Mouse (Mus musculus) lung, postnatal 10 days (tissue): ENCODE measurements around the gene Rfx4.
A peak's percentile ranks its signal among the peaks of the same experiment; 100 is the strongest.

Experiments
- DNase-seq: peaks from one replicate; pipeline ENCODE4 v3.0.0; 2021

Rfx4 gene

DNA sequence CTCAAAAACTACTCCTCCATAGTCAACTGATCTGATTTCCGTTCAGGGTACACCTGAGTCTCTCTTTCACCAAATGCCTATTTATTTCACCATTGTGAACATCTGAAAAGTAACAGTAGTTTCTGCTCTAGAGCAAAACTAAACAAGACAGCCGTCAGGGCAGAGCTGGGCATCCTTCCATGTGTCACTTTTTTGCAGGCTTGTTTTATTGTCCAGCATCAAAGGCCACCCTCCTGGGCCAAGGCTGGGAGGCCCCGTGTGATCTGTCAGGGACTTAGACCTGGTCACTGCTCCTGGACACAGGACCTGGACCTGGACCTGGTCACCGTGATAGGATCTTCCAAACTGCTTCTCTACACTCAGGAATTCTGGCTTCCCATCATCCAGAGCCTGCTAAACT is 116.1 kb downstream of the Rfx4 start:
- DNase-seq = no peak

DNA sequence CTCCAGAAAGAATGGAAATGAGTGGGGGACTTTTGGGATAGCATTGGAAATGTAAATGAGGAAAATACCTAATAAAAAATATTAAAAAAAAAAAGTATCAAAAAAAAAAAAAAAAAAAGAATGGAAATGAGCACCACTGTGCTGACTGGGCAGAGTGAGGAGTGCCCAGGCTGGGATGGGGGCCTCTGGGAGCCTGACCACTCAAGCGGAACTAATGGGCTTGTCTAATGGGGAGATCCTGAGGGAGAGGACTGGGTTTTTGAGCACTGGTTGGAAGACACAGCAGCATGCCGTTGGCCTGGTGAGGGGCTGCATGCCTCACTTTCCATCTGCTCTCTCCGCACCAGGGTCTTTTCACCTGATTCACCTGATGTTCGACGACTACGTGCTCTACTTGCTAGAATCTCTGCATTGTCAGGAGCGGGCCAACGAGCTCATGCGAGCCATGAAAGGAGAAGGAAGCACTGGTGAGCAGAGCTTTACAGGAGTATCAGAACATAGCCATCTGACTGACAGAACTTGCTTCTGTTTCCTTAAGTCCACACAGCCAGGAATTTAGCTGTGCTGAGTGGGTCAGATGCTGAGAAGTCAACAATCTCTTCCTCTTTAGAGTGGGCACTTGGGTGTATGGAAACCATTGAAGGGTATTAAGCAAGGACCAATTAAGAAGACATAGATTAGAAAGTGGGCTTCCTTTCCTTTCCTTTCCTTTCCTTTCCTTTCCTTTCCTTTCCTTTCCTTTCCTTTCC is 124.1 kb downstream of the Rfx4 start:
- DNase-seq = no peak

DNA sequence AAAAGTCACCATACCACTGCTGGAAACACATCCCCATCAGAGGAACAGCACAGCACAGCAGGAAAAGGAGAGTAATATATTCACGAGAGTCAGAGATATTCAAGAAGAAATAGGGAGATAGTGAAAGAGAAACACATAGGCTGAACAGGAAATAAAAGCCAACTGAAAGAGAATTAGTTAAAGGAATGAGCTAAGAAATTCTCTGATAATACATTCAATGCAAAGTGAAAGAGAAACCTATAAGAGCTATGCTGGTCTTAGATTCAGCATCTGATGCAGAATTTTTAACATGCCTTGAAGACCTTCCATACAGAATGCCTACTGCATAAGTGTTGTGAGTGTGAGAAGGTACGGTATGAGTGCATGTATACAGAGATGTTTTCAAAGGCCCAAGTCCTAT is 126.7 kb downstream of the Rfx4 start:
- DNase-seq = no peak

DNA sequence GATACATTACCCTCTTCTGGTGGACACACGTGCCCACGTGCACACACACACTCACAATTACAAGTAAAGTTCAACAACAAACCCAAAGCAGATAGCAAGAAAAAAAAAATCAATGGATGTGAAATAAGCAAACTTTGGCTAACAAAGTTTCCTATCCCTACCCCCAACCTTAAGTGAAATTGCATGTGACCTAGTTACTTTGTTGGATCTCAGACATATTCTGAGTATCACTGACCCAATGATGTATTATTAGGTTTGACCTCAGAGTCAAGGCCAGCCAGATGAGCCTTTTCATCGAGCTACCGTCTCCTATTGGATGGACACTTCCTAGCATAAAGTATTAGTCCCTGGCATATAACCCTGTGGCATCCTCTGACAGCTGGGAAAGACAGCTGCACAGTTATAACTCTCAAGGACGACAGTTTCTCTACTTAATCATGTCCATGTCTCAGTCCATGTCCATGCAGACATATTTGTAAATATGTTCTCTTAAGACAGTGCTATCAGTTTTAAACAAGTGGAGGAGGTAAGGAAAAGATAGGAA is 129.6 kb downstream of the Rfx4 start:
- DNase-seq = no peak

DNA sequence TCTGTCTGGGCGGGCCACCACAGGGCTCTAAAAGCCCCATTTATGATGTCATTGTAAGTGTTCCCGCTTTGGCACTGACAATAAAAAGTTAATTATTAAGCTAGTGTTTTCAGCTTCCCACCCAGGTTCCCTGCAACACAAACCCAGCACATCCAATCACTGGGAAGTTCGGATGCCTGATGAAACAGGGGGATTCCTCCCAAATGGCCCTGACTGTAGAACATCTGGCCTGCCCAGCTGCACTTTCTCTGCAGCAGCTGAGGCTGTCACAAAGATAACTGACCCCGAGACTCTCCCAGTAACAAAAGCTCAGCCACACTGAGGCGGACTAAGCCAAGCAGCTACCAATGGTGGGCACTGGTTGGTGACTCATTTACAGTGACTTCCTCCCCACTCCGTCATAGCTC is 130.4 kb downstream of the Rfx4 start:
- DNase-seq = peak; percentile 72

DNA sequence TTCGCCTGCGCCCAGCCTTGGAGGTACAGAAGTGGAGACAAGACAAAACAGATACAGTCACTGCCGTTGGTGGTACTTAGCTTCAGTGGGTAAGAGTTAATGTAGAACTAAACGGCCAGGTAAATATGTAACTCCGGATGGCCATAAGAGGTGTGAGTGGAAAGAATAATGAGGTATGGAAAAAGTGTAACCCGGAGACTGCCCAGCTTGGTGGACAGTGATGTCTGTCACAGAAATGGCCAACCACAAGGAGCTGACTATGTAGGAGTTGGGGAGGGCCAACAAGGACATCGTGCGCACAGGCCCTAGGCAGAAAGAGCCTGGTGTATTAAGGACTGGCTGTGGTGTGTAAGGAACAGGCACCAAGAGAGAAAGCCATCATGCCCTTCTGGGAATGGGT is 130.9 kb downstream of the Rfx4 start:
- no peak for DNase-seq

DNA sequence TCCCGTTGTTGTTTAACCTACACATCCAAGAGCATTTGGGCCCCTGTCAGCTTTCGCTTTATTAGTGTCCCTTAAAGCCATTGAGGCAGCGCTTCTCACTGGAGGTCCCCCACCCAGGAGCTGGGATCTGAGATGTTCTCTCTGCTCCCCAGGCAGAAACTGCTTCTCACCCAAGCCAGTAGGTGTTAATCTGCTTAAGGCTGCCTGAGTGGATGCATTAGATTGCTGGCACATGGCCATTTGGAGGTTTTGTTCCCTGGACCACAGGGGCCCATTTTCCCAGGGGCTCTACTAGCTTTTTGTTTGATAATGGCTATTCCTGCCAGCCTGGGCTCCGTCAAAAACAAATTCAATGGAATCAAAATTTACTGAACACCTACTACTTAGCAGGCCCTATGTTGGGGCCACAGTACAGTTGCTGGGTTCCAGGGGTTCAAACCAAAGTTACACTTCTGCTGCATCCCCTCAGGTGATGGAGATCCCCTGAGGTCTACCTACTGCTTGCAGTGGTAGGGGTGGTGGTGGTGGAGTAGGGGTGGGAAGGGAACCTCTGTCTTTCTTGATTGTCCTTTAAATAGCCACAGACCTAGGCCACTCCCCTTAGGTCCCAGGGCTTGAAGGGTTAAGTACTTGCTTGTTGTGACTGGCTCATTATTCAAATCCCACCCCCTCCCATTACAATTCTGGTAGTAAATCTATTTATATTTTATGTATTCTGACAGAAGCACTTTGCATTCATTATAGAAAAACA is 133.4 kb downstream of the Rfx4 start:
- DNase-seq = no peak

DNA sequence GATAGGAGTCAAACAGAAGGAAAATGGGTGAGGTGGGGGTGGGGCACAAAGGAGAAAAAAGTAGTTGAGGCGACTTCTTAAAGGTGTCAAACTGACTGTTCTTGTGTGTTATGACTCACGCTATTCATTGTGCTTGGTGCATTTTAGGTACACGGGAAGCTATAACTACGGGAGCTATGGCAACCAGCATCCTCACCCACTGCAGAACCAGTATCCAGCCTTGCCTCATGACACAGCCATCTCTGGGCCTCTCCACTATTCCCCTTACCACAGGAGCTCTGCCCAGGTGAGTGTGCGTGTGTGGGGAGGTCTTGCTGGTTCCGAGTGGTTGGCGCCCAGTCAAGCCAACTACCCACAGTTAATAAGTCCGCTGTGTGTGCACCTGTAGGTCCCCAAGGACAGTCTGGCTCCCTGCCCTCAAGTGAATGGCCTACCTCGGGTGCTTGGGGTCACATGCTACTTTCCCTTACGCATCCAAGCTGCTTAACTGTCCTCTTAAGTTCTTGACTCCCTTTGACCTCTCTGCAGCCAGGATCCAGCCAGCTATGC is 140.0 kb downstream of the Rfx4 start:
- DNase-seq = no peak

DNA sequence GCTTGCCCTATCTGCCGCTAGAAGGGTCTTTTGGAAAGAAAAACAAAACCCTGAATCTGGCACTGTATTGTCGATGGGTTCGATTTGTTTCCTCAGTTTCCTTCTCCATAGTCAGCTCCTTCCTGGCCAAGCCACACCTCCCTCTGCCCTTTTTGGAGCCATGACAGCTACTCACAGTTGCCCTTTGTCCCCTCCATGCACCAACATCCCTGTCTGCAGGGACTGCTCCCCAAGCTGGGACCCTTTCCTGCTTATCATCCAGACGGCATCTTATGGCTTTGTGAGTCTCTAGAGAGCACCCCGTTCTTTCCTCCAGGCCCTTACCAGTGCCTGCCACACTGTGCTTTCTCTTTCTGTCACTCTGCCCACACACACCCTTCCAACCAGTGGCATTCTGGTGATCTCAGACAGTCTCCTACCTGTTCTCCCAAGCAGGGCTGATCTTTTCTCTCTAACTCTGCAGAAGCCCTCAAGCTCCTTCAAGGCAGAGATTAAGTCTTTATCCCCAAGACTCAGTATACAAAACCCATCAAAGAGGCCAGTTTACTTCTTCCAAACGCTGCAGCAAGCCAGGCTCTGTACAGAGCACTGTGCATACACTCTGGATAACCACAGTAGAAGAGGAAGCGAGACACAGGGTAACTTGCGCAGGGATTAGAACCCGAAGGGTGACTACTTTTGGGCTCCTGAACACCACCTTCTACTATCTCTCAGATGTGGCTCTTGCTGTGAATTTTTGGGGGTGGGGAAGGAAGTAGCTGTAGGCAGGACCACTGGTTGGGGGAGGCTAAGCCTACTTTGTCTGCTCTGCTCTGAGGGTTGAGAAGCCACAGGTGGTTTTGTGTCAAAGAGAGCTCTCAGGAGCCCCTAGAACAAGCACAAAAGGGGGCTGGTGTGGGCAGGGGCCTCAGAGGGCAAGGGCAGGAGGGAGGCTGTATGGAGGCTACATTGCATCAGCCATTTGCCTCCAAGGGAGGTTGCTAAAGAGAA is 141.4 kb downstream of the Rfx4 start:
- DNase-seq = no peak

DNA sequence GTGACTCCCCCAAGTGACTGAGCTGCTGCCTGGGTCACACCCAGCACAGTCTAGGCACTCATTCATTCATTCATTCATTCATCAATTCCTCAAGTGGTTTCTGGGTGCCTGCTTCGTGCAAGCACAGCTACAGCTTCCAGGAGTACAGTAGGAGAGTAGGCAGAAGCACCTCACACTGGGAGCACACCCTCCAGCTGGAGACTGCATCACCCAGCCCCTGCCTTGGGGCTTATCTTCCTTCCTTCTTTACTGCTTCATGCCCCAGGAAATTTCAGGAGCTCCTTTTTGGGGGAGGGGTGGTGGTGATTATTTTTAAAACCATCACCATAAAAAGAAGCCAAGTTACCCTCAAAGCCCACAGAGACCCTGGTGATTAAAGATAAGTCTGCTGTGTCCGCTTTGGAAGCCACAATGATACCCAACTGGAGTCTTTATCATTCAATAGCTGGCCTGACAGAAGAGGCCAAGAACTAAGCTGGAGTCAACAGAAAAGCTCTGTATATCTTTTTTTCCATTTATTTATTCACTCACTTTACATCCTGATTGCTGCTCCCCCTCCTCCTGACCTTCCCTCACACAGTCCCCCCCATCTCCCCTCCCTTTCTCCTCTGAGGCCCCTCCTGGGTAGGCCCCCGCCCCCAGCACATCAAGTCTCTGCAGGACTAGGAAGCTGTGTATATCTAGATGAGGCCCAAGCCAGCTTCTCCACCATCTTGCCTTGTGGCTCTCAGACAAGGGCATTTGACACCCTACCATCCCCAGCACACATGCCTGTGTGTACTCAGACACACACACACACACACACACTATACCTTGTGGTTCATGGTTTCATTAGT is 142.5 kb downstream of the Rfx4 start:
- no peak for DNase-seq

DNA sequence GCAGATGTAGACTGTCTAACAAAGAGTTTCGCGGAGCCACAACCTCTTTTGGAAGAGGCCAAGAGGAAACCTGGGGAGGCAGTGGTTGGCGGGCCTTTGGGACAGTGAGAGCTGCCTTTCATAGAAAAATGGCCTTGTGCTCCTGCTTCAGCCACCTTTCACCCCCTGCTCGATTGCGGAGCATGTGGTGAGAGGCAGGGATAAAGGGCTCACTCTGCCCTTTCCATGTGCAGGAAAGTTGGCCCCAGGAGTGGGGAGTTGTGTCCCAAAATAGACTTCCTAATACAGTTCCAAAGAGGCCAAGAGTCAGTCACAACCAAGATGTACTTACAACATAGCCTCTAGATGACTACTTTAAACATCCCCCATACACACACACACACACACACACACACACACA is 145.8 kb downstream of the Rfx4 start:
- no peak for DNase-seq

DNA sequence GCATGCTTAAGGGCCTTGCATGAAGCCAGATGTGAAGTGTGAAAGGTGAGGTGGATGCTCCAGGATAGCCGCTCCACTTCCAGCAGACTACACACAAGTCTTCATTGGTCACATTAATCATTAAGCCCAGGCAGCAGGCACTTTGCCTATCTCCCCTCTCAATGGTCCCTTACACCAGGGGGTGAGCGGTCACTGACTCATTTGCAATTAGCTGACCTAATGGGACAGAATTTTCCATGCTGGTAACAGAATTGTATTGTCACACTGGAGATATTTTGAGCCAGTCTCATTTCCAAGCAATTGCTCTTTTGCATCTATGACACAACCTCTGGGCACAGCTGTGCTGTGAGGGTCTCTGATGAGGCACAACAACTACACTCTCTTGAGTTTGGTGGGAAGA is 146.4 kb downstream of the Rfx4 start:
- no peak for DNase-seq

DNA sequence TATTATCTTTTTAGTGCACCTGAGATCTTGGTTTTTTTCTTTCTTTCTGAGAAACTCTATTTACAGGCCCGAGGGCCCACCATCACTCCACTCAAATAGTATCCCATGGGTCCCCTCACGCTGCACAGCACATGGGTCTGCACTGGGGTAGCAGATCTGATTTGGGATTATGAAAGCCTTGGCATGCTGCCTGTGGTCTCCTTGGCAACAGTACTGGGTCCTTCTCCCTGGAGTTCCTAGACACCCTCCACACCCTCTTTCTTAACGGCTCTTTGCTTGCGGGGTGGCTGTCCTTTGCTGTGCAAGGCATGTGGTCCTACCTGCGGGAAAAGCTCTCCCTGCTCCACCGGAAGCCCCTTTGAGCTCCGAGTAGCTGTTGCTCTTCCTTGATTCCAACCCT is 147.4 kb downstream of the Rfx4 start:
- peak; percentile 29 for DNase-seq

DNA sequence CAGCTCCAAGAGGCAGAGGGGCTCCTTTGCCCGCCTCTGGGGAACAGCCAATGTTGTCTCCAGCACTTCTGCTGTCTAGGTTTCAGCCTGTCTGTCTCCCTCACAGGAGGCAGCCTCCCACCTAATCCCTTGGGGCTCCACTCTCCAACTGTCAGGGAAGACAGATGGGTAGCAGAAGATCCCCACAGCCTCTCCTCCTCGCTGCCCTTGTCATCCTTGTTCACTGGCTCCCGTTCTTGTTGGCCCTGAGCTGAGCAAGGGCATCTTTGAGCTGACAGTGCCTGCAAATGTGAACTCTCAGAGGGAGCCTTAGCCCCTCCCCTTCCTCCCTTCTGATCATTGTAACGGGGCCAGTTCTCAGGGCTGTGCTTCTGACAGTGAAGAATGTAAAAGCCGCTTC is 147.9 kb downstream of the Rfx4 start:
- DNase-seq = peak; percentile 19

DNA sequence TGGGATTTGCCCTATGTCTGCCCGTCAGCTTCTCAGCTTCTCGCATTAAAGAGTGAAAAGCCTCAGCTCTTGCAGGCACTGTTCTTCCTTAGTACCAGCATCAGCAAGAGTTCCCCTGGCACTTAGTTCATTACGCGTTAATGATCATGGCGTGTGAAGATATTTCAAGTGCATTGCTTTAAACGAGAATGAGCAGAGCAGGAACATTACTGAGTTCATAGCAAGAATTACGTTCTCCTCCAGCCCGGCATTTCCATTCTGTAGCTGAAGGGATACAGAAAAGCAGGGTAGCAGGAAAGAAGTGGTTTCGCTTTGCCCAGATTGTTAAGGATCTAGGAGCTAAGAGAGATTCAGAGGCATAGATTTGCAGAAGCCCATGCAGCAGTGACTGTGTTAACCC is 151.0 kb downstream of the Rfx4 start:
- DNase-seq = no peak

DNA sequence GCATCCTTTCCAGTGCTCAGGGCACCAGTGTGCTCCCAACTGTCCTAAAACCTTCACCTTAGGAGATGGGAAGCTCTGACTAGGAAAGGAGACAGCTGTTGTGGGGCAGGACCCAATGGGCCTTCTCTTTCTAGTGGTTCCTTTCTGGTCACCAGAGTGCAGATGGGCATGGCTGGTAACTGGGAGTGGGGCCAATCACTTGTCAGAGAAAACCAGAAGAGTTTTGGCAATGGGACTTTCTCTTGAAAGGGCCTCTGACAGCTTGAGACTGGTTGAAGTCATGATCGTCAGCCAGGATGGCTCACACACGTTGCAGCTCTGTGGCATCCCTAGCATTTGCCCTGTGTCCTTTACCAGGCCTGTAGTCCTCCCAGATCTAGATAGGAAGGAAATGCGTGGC is 152.1 kb downstream of the Rfx4 start:
- no peak for DNase-seq

DNA sequence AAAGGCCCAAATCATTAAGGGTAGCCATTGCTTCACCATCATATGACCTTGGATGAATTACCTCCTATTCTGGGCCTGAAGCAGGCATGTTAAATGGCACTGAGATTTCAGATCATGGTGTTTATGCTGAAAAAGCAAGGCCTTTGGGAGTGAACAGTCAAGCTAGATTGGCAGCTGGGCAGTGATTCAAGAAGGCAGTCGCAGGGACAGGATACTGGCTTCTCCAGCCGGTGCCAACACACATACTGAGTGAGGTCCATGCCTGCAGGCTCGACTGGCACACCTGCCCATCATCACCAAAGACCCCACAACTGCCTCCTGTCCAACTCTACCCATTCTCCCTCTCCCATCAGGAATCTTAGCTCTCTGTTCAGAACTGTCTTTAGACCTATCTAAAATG is 152.6 kb downstream of the Rfx4 start:
- DNase-seq = no peak

DNA sequence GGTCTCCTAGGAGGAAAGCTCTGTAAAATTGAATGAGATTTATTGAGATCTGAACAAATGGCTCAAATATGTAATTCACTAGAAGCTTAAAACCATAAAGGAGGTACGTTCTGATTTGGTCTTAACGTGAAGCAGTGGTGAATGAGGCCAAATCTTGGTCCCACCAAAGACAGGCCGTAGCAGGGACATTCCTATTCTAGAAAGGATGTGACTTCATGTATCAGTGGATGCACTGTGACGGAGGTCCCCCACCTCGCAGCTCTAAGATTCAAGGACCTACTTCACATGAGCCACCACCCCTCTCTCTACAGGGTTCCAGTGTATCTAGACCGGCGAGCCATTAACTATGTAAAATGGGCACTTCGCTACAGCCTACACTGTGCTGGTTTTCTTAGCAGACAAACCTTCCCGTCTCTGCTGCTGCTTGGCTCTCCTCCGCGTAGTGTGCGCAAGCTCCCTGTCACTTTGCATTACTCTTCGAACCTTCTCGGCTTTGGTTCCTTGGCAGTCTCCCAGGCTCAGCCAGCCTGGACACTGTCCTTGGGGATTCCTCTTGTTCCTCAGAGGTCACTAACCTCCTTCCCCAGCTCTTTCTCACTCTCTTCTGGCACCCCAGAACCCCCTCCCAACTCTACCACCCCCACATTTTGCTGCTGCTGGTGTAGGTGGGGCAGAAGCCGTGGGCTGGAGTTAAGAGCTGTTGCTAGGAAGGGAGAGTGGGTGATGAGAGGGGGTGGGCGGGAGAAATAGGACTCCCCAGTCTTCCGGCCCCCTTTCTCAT is 153.3 kb downstream of the Rfx4 start:
- DNase-seq = peak; percentile 14

DNA sequence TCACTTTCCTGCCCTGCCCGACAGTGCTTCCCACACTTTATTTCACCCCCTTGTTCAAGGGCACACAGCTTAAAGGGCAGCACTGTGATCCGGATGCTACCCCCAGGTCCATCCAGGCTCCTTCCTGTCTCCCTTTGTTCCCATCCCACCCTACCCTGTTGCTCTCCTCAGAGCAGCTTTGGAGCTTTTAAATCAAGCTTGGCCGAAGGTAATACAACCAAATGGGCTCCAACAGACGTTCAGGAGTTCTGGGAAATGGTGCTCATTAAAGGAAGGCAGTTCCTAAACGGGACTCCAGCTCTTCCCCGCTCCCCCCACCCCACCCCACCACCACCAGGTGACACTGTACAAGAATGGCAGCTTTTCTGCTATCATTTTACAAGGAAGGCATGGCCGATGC is 154.3 kb downstream of the Rfx4 start:
- DNase-seq = no peak

DNA sequence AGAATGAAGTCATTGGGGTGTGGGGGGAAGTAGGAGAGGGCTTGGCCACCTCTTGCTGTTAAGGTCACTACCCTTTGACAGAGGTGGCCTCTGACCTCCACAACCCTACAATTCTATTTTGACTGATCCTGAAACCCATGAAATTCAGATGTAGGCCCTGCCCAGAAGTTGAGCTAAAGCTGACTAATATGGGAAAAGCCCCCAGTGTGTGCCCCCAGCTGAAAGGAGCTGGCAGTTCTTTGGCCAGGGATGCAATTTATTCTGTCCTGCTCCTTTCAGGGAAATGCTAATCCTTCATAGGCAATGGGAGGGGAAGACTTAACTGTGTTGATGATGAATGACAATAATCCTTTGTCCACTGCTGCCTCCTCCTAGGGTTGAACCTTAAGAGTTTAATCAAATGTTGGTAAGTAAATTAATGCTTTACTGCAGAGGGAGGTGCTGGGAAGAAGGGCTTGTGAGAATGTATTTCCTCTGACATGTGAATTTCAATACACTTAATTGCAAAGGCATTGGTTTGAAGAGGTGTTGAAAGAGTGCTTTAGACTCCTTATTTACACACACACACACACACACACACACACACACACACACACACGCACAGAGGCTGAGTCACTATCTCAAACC is 155.0 kb downstream of the Rfx4 start:
- no peak for DNase-seq

DNA sequence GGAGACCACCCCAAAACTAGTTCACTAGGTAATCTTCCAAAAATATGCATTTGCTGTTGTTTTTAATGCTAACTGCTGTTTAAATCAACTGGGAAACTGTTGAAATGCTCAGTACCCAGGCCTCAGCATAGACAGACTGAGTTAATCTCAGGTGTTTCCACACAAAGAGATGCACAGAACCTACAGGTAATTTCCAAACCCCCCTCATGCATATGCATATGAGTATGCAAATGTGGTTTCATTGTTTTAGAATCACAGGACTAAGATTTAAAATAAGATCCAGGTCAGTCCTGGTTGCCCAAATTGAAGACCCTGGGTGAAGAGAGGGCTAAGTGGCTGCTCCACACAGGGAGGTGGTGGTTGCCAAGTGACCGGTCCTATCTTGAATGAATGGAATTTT is 157.3 kb downstream of the Rfx4 start:
- DNase-seq = no peak
